Mouse (Mus musculus) lung, embryonic 16.5 days (tissue): ENCODE data around the gene Col9a1. TPM values are rescaled to one million over a fixed set of nuclear protein-coding genes. Genes with fewer than 3 reads are reported as not detected.

Experiments used
- ATAC-seq: fragments of 200-750 bp; cut with Nextera tagmentation; 2 replicates; pipeline ENCODE4 v1.8.0; 2017; ENCODE audit warnings: low read depth, mild to moderate bottlenecking, moderate library complexity
- H3K27ac ChIP-seq: fragments of 300-500 bp; sonication (generic); 2 replicates; pipeline ENCODE4 v1.5.1; 2014; ENCODE audit warnings: mild to moderate bottlenecking, control low read depth, low read length
- H3K27me3 ChIP-seq: fragments of 300-500 bp; sonication (generic); 2 replicates; pipeline ENCODE4 v1.6.1; 2014; ENCODE audit warnings: low read depth, low read length, mixed read lengths; ENCODE audit not compliant: control insufficient read depth, insufficient read depth
- H3K36me3 ChIP-seq: fragments of 300-500 bp; sonication (generic); 2 replicates; pipeline ENCODE4 v1.6.1; 2014; ENCODE audit warnings: low read length; ENCODE audit not compliant: control insufficient read depth, insufficient read depth
- H3K4me1 ChIP-seq: fragments of 300-500 bp; sonication (generic); replicated peaks from 2 replicates; pipeline ENCODE4 v1.6.1; 2014; ENCODE audit warnings: low read length, mixed read lengths; ENCODE audit not compliant: control insufficient read depth, insufficient read depth
- H3K4me2 ChIP-seq: fragments of 300-500 bp; sonication (generic); 2 replicates; pipeline ENCODE4 v1.6.1; 2014; ENCODE audit warnings: low read depth, low read length, control low read depth
- H3K4me3 ChIP-seq: fragments of 300-500 bp; sonication (generic); 2 replicates; pipeline ENCODE4 v1.5.1; 2014; ENCODE audit warnings: mild to moderate bottlenecking, low read length, control low read depth
- H3K9ac ChIP-seq: fragments of 300-500 bp; sonication (generic); 2 replicates; pipeline ENCODE4 v1.6.1; 2014; ENCODE audit warnings: low read length, control low read depth
- H3K9me3 ChIP-seq: fragments of 300-500 bp; sonication (generic); 2 replicates; pipeline ENCODE4 v1.6.1; 2016; ENCODE audit warnings: low read length; ENCODE audit not compliant: control insufficient read depth
- WGBS: fragments of 180-500 bp; shearing (Covaris S2); extraction: QIAGEN DNeasy Blood & Tissue Kit; methylation state at CpG from one replicate; pipeline ENCODE4 v1.1.7; 2014; 5-methylcytosine and 5-hydroxymethylcytosine counted together
- polyA plus RNA-seq: library from polyadenylated mRNA; unstranded; fragments of >200 nt; fragmentation: Nextera tagmentation; extraction: Ambion mirVana; gene quantifications from 2 replicates; pipeline ENCODE4 v1.2.1, GENCODE M21; 2015

Gene Col9a1
- polyA plus RNA-seq, 1 experiment from 2014 or later = 13.1 TPM

DNA sequence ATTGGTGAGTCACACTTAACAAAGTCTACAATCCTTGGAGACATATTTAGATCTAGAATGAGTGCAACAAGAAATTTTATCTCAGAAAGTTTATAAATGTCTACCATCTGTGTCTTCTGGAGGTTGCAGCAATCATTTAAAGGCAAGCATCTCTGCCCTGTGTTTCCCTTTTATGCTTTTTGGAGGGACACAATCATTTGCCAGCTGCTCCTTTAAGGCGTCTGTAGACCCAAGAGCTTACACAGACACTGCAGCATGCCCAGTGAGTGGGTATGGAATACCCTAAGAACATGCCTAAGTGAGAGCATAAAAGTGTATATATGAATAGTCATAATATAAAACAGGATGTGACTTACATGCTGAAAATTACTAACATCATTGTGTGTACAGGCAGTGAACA is 52.1 kb downstream of the Col9a1 start:
- Histone ChIP-seq H3K9me3 (no peaks in the 10 kb centered on the region), H3K27me3 (no peaks in the 10 kb centered on the region), H3K9ac (no peak overlapping the region), H3K4me3 (no peak overlapping the region), H3K27ac (no peak overlapping the region), H3K4me1 (peaks cover 20% of the 10 kb centered on the region), H3K4me2 (no peak overlapping the region), H3K36me3 (no peaks in the 10 kb centered on the region)
- ATAC-seq = no peak
- 71% methylated on average over 1 of the region's 1 CpGs for WGBS

DNA sequence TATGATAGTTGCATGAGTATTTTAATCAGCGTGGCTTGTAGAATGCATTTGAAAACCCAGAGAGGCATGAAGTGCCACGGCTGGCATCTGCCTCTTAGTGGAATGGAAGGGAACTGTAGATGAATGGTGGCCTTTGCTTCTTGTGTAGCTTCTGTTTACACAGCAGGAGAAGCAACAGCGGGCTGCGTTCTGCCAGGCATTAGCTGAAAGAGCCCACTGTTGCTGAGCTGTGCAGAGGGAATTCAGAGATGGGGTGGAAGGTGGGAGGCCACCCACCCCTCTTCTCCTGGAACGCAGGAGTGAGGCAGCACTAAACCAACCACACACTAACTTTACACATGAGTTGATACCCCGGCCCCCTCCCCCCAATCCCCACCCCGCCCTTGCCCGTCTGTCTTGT is 53.0 kb downstream of the Col9a1 start:
- H3K4me2 ChIP-seq = peak overlapping the region; percentile 17; the same call in 1 of the 2 replicates
- peaks cover 20% of the 10 kb centered on the region for H3K4me1 ChIP-seq
- no peak overlapping the region for H3K4me3 ChIP-seq
- ATAC-seq = peak; percentile 35; the same call in 1 of the 2 replicates
- H3K9ac ChIP-seq = 0 out of 2 replicates have a peak overlapping the region, but pooled peaks have one; percentile 28
- H3K36me3 ChIP-seq = no peaks in the 10 kb centered on the region
- H3K27me3 ChIP-seq = no peaks in the 10 kb centered on the region
- peak overlapping the region; percentile 13; the same call in 1 of the 2 replicates for H3K27ac ChIP-seq
- 14% methylated on average over 8 of the region's 8 CpGs for WGBS
- H3K9me3 ChIP-seq = no peaks in the 10 kb centered on the region

DNA sequence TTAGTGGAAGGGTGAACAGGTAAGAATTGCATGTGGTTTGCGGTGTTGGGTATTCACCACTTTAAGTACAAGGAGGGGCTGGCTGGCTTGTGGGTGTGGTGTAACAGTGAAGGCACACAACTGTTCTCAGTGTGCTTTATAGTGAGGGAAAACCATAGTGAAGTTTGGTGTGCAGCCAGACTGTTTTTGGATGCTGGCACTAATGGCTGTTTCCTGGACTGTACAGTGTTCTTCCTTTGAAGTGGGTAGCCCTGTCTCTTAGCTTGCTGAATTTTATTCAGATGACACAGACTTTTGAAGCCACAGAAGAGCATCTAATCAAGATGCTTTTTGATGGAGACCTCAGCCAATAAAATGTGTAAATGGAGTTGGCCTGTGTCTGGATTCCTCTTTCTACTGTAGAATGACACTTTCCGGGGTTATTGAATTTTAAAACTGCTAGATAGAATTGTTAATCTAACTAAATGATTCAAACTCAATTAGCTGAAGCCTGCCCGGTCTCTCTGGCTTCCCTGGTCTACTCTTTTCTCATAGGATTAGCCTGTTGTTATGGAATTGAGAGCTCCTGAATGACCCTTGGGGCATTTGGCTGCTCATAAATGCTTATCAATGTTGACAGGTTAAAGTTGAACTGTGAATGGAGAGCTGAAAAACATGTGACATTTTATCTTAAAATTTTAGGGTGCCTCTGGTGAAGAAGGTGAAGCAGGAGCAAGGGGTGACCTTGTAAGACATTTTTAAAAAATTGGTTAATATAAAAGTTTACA is 54.3 kb downstream of the Col9a1 start:
- Histone ChIP-seq H3K4me3 (no peak overlapping the region), H3K4me1 (peaks cover 15% of the 10 kb centered on the region)
- WGBS = 75% methylated on average over 3 of the region's 3 CpGs

DNA sequence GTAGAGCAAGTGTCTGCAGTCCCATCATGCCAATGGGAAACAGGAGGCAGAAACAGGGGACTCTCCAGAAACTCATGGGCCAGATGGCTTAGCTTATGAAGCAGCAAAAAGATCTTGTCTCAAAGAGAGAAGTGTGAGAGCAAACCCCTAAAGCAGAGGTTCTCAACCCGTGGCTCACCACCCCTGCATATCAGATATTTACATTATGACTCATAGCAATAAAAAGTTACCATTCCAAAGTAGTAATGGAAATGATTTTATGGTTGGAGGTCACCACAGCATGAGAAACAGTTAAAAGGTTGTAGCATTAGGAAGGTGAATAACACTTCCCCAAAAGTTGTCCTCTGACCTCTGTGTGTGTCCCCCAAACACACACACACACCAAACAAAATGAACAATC is 58.9 kb downstream of the Col9a1 start:
- ATAC-seq = no peak
- no peaks in the 10 kb centered on the region for H3K9me3 ChIP-seq
- H3K27ac ChIP-seq = no peak overlapping the region
- H3K9ac ChIP-seq = no peak overlapping the region
- H3K27me3 ChIP-seq = no peaks in the 10 kb centered on the region
- no peak overlapping the region for H3K4me2 ChIP-seq
- H3K4me3 ChIP-seq = no peak overlapping the region
- no peaks in the 10 kb centered on the region for H3K36me3 ChIP-seq
- H3K4me1 ChIP-seq = peaks cover 3% of the 10 kb centered on the region; the same call in 1 of the 2 replicates
- 22% methylated on average over 1 of the region's 1 CpGs for whole genome bisulfite sequencing

More for the DNA sequence above, 54.3 kb downstream of the Col9a1 start:
- no peaks in the 10 kb centered on the region for H3K36me3 ChIP-seq
- ATAC-seq = no peak
- no peak overlapping the region for H3K4me2 ChIP-seq
- H3K27ac ChIP-seq = no peak overlapping the region
- no peaks in the 10 kb centered on the region for H3K9me3 ChIP-seq
- no peak overlapping the region for H3K9ac ChIP-seq
- H3K27me3 ChIP-seq = no peaks in the 10 kb centered on the region

DNA sequence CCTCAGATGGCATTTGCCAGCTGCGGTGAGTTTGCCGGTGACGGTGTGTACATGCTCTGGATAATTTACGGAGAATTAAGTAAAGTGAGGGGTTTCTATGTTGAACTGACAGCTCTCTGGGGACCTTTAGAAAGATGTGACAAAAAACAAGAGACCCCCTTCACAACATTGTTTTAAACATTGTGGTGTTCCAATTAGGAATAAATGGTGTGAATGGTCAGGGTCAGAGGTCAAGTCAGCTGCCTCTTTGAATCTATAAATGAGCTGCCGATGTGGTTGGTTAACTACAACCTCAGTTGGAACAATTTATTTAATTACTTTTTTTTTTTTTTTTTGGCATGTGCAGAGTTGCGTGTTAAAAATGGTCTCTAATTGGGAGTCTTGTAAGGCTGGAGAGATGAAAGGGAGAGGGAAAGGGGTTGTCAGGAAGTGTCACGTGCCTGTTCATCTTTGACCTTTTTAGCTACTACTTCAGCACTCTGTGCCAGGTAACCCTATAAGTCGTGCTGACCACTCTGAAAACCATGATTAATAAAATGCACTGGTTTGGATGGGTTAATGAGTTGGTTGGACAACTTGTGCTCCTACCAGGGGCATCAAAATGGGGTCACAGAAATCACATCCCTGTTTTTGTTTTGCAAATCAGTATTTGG is 62.8 kb downstream of the Col9a1 start:
- 81% methylated on average over 8 of the region's 8 CpGs for WGBS

DNA sequence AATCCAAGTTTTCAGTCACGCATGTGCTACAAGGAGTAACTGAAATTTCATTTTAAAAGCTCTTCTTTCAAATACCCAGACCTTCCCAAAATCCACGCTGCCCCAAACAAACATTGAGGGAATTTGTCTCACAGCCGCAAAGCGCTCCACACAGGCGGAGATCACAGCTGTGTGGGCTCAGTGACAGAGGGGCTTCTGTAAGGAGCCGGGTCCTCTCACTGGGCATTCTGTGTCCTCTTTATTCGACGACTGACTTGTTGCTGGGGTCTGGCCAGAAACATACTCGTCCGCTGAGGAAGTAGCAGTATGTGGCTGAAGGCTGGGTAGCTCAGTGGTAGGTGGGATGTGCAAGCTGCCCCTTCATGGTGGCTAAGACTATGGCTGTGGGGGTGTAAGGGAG is 67.5 kb downstream of the Col9a1 start:
- WGBS = 70% methylated on average over 10 of the region's 10 CpGs
- Histone ChIP-seq H3K4me2 (no peak overlapping the region), H3K36me3 (no peaks in the 10 kb centered on the region), H3K9ac (no peak overlapping the region), H3K4me1 (no peaks in the 10 kb centered on the region), H3K27me3 (no peaks in the 10 kb centered on the region), H3K27ac (no peak overlapping the region), H3K9me3 (no peaks in the 10 kb centered on the region), H3K4me3 (no peak overlapping the region)
- ATAC-seq = no peak

More for the DNA sequence above, 62.8 kb downstream of the Col9a1 start:
- Histone ChIP-seq H3K9ac (no peak overlapping the region), H3K27me3 (no peaks in the 10 kb centered on the region), H3K36me3 (no peaks in the 10 kb centered on the region), H3K4me1 (no peaks in the 10 kb centered on the region), H3K27ac (no peak overlapping the region), H3K4me2 (no peak overlapping the region), H3K4me3 (no peak overlapping the region), H3K9me3 (no peaks in the 10 kb centered on the region)
- no peak for ATAC-seq

DNA sequence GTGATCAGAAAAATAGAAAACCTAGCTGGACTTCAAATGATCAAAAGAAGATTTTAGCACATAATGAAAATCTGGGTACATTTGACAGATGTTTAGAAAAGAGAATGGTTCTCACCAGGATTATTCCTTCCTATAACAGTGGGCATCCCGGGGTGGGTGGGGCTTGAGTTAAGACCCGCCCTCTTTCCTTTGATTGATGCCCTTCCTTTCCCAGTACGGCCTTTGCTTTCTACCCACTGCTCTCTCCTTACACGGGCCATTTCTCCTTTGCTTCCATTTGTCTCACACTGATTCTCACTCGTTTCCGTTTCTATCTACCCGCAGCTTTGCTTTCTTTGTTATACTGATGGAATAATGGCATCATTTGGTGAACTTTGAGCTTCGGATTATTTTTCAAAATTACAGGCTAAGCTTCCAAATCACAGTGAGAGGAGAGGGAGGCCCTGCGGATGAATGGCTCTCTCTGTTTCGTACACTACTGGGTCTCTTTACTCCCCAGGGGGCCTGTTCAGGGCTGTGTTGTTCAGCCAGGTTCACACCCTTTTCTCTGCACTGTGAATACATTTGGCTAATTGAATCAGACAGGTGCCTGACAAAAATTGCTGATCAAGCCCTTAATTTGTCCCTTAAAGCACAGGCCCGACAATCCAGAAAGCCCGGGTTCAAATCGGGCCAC is 68.4 kb downstream of the Col9a1 start:
- H3K4me2 ChIP-seq = no peak overlapping the region
- 73% methylated on average over 13 of the region's 13 CpGs for WGBS
- ATAC-seq = no peak

DNA sequence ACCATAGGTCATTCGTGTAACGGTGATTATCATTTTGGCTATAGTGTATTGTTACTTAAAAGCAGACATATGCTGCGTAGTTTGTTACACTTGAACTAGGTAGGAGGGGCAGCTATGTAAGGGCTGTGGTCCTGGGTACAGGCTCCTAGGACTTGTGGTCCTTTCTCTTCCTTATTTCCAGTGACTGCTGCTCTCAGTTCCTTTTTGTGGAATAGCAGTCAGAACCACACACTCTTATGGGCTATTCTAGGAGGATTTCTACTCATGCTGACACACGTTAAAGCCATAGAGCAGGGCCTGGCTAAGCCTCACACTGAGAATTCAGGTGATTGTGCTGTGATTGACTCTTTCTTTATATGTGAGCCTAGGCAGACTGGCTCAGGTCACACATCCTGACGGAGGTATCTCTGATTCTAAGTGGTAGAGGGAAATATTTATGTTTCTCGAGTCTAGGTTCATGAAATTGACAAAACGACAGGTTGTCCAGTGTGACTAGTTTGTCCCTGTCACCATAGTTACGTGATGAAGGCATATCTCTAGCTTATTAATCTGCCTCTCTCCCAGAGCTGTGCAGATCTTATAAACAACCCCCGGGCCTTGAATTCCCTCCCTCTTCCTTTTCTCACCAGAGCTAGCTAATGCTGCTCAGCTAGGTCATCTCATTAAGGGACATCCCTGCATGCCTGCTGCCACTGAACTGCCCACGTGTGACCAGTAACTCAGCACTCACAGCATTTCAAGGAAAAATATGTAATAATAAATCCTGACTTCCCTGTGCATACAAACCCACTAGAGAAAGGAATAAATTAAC is 71.1 kb downstream of the Col9a1 start:
- Histone ChIP-seq H3K27ac (no peak overlapping the region), H3K4me2 (no peak overlapping the region), H3K27me3 (no peaks in the 10 kb centered on the region), H3K36me3 (no peaks in the 10 kb centered on the region), H3K4me3 (no peak overlapping the region), H3K9ac (no peak overlapping the region), H3K4me1 (no peaks in the 10 kb centered on the region), H3K9me3 (no peaks in the 10 kb centered on the region)
- no peak for ATAC-seq
- 50% methylated on average over 10 of the region's 10 CpGs for WGBS

More for the DNA sequence above, 68.4 kb downstream of the Col9a1 start:
- Histone ChIP-seq H3K9me3 (no peaks in the 10 kb centered on the region), H3K4me1 (no peaks in the 10 kb centered on the region), H3K27ac (no peak overlapping the region), H3K27me3 (no peaks in the 10 kb centered on the region), H3K4me3 (no peak overlapping the region), H3K9ac (no peak overlapping the region), H3K36me3 (no peaks in the 10 kb centered on the region)
